Mouse (Mus musculus) cerebellum, adult 2 months (tissue): ENCODE measurements around the gene Zfp277.

ENCODE experiments used
- CTCF ChIP-seq: fragments of 200-500 bp; IDR thresholded peaks from 2 replicates; pipeline ENCODE4 v1.5.1; 2011; ENCODE audit warnings: low read depth, mild to moderate bottlenecking, control low read depth, low read length, moderate library complexity, borderline replicate concordance; ENCODE audit not compliant: insufficient read depth
- POLR2A ChIP-seq: fragments of 200-500 bp; IDR thresholded peaks from 2 replicates; pipeline ENCODE4 v1.6.1; 2011; ENCODE audit warnings: low read length, control low read depth, borderline replicate concordance; ENCODE audit not compliant: insufficient read depth

DNA sequence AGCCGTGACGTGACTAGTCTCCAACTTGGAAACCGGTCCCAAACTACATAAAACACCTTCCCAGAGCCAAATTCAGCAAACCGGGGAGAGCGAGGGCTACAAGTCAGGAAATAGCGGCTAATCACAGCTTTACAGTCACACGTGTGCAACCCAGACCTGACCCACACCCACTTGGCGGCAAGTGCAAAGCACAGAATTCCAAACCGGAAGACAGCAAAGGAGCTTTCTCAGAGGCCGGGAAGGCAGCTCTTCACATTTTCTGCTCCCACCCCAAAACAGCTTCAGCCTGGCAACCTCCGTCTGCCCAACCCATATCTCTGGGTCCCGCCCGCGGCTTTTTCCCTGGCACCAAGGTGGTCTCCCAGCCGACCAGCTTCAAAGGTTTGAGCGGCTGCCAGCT is 496 bp downstream of the Zfp277 start:
- TF ChIP-seq CTCF (no peak), POLR2A (no peak)
